Mouse (Mus musculus): ENCODE measurements around the gene Cacna2d2.
A peak's percentile ranks its signal among the peaks of the same experiment; 100 is the strongest.

Cacna2d2 gene

GRCm38 (mm10) chr9:107409449-107409848, 10.0 kb downstream of the Cacna2d2 start:
- DNase-seq = no peak

GRCm38 (mm10) chr9:107417106-107417505, 17.7 kb downstream of the Cacna2d2 start:
- DNase-seq = no peak

GRCm38 (mm10) chr9:107419491-107420244, 20.3 kb downstream of the Cacna2d2 start:
- DNase-seq = no peak

- no peak for DNase-seq
These were observed 21.5 kb downstream of the Cacna2d2 start for GRCm38 (mm10) chr9:107420898-107421297.

- no peak for DNase-seq
These were observed 23.5 kb downstream of the Cacna2d2 start for GRCm38 (mm10) chr9:107422878-107423277.

GRCm38 (mm10) chr9:107424485-107425175, 25.2 kb downstream of the Cacna2d2 start:
- DNase-seq = no peak

GRCm38 (mm10) chr9:107427876-107428275, 28.5 kb downstream of the Cacna2d2 start:
- no peak for DNase-seq

- no peak for DNase-seq
These were observed 29.2 kb downstream of the Cacna2d2 start for GRCm38 (mm10) chr9:107428451-107429186.

GRCm38 (mm10) chr9:107430445-107430844, 31.0 kb downstream of the Cacna2d2 start:
- DNase-seq = no peak

GRCm38 (mm10) chr9:107432546-107432945, 33.1 kb downstream of the Cacna2d2 start:
- no peak for DNase-seq

GRCm38 (mm10) chr9:107434851-107435250, 35.4 kb downstream of the Cacna2d2 start:
- DNase-seq = no peak

- DNase-seq = no peak
These were observed 35.9 kb downstream of the Cacna2d2 start for GRCm38 (mm10) chr9:107435285-107435684.

GRCm38 (mm10) chr9:107442891-107443290, 43.5 kb downstream of the Cacna2d2 start:
- DNase-seq = no peak

GRCm38 (mm10) chr9:107443324-107443723, 43.9 kb downstream of the Cacna2d2 start:
- no peak for DNase-seq

- no peak for DNase-seq
These were observed 45.6 kb downstream of the Cacna2d2 start for GRCm38 (mm10) chr9:107445011-107445471.

- no peak for DNase-seq
These were observed 49.5 kb downstream of the Cacna2d2 start for GRCm38 (mm10) chr9:107448805-107449517.

- no peak for DNase-seq
These were observed 52.0 kb downstream of the Cacna2d2 start for GRCm38 (mm10) chr9:107451400-107451799.

GRCm38 (mm10) chr9:107451891-107452521, 52.6 kb downstream of the Cacna2d2 start:
- no peak for DNase-seq

- DNase-seq = no peak
These were observed 53.1 kb downstream of the Cacna2d2 start for GRCm38 (mm10) chr9:107452552-107452951.

GRCm38 (mm10) chr9:107453151-107453550, 53.7 kb downstream of the Cacna2d2 start:
- peak in 1 of 2 experiments; percentile 5 for DNase-seq

- no peak for DNase-seq
These were observed 57.3 kb downstream of the Cacna2d2 start for GRCm38 (mm10) chr9:107456667-107457066.

- no peak for DNase-seq
These were observed 63.5 kb downstream of the Cacna2d2 start for GRCm38 (mm10) chr9:107462907-107463306.

Data from lung, adult 18-20 months (tissue).